Mouse (Mus musculus): ENCODE data around the gene Slc12a5.

DNA sequence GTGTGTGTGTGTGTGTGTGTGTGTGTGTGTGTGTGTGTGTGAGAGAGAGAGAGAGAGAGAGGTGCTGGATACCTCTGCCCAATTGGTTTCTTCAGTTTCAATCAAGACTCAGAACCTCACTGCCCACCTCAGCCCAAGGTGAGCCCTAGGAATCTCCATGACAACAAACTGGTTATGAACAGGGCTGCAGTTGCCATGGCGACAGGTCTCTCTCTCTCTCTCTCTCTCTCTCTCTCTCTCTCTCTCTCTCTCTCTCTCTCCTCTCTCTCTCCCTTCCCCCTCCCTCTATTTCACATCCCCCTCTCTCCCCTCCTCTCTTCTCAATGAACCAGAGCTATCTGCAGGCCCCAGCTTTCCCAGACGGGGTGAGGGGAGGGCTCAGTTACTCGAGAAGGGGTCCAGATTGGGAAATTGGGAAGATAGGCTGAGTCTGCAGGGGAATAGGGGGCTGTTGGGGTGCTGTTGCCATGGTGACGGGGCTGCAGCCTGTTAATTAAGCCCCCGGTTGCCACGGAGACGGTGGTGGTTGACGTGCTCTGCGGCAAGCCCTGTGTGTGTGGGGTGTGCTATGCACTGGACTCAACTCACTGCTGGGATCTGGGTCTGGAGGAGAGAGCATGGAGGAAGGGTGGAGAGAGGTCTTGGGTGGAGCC lies 3.8 kb downstream of the Slc12a5 start:
- TF ChIP-seq CTCF (IDR thresholded peaks at IDR 0.05; ENCODE audit: control insufficient read depth, insufficient read depth, insufficient replicate concordance, low read depth, low read length) (no peak), POLR2A (IDR thresholded peaks at IDR 0.05; ENCODE audit: control insufficient read depth, low read depth, low read length) (no peak)

Measured in testis, adult 2 months (tissue).